Mouse (Mus musculus) left cerebral cortex, adult 6 months (tissue): ENCODE results near the gene Pde4a. TPM values are rescaled to one million over a fixed set of nuclear protein-coding genes. Genes with fewer than 3 reads are reported as not detected.

Experiments
- long read RNA-seq, 2 experiments: library from polyadenylated mRNA; unstranded; transcript quantifications; one replicate each; pipeline ENCODE4 v2.0.0; 2019 to 2020
- polyA plus RNA-seq: library from polyadenylated mRNA; unstranded; fragments of <200 nt; fragmentation: Nextera tagmentation; gene quantifications from 2 replicates; pipeline ENCODE4 v1.2.3, GENCODE M21; 2021

Gene Pde4a
- polyA plus RNA-seq = 29.6 and 36.5 TPM in 2 replicates
- long read RNA-seq, experiment 1, full-length matches to known transcripts = 157 of 217 reads
- long read RNA-seq, experiment 1, partial matches to known transcripts = 19 of 217 reads
- long read RNA-seq, experiment 1, other reads (novel, unspliced or antisense) = 41 of 217 reads
- long read RNA-seq, experiment 2, full-length matches to known transcripts = 21 of 62 reads
- long read RNA-seq, experiment 2, partial matches to known transcripts = 14 of 62 reads
- long read RNA-seq, experiment 2, other reads (novel, unspliced or antisense) = 27 of 62 reads

GRCm38 (mm10) chr9:21165041-21165951, at the start of gene Pde4a:
Pde4a (plus strand) TSS chr9:21165714.

GRCm38 (mm10) chr9:21131059-21131956, 34.2 kb upstream of the Pde4a start, which contains the start of gene Tyk2:
Tyk2 (minus strand) TSS chr9:21131243.

GRCm38 (mm10) chr9:21149654-21150419, 15.7 kb upstream of the Pde4a start, which contains the start of gene Cdc37:
Cdc37 (minus strand) TSS chr9:21149982.

DNA sequence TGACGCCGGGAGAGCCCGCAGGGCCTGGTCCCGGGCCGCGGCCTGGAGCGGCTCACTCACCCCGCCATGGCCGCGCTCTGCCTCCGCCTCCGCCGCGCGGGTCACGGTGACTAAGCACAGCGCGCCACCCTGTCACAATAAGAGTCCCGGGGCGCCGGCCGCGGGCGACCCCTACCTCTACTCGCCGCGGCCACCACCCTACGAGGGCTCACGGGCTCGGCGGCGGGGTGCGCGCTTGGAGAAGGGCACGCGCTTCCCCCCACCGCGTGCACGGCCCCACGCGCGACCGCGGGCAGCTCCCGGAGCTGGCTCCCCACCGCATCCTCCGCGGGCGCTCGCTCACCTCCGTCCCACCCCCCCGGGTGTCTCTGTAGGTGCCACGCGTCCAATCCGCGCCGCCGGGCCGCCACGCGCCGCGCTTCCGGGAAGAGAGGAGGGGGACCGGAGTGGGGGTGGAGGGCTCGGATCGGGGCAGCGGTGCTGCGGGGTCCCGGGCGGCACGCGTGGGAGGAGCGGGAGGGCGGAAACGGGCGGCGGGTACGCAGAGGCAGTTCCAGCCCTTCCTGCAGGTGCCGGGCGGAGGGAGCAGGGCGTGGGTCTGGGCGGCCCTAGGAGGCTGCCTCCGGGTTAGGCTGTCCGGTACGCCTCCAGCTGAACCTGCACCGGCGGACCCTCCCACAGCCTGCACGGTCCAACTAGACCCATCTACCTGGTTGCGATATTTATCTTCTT, 73.4 kb downstream of the Pde4a start, which contains the start of gene Keap1:
Keap1 (minus strand) TSS at position 629 of the 732 bp plus-strand sequence.

DNA sequence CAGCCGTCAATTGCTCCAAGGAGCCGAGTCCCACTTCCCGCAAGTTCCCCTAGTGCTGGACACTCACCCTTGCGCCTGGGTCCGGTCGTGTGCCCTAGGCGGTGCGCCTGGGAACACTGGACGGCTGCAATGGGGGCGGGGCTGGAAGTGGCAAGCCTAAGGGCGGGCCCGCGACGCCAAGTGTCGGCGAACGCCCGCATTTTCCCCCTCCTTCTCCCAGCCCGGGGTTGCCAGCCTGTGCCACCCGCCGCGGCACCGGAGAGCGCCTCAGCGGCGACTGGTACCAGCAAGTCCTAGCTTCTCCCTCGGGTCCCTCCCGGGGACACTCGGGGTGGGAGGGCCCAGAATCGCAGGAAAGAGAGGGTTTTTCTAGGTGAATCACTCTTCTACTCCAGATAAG, 82.8 kb downstream of the Pde4a start, which contains the start of gene S1pr5:
S1pr5 (minus strand) TSS at position 118 of the 400 bp plus-strand sequence.

Other genes with a start within 250 kb of the Pde4a start
- gene Dnmt1, start 205.8 kb upstream of the Pde4a start, polyA plus RNA-seq = 9.2 TPM in 2 replicates
- 1.8 and 2.1 TPM in 2 replicates for gene S1pr2, start 188.9 kb upstream of the Pde4a start, polyA plus RNA-seq
- gene Mrpl4, start 163.0 kb upstream of the Pde4a start, polyA plus RNA-seq = 126 and 147 TPM in 2 replicates
- gene Icam1, start 149.7 kb upstream of the Pde4a start, polyA plus RNA-seq = 1.4 and 1.5 TPM in 2 replicates
- gene Icam4, start 136.3 kb upstream of the Pde4a start, polyA plus RNA-seq = 3.2 and 3.8 TPM in 2 replicates
- gene Icam5, start 133.6 kb upstream of the Pde4a start, polyA plus RNA-seq = 68.4 and 74.1 TPM in 2 replicates
- gene Zglp1, start 98.6 kb upstream of the Pde4a start, polyA plus RNA-seq = not detected in 2 replicates
- gene Gm49373, start 92.6 kb upstream of the Pde4a start, polyA plus RNA-seq = 0.46 and 0.58 TPM in 2 replicates
- 212 and 230 TPM in 2 replicates for gene Fdx1l, start 92.1 kb upstream of the Pde4a start, polyA plus RNA-seq
- 5.8 and 7.4 TPM in 2 replicates for gene Gm38431, start 73.7 kb upstream of the Pde4a start, polyA plus RNA-seq
- 4.0 and 8.1 TPM in 2 replicates for gene Raver1, start 73.7 kb upstream of the Pde4a start, polyA plus RNA-seq
- gene Tyk2, start 34.5 kb upstream of the Pde4a start, polyA plus RNA-seq = 2.4 and 2.9 TPM in 2 replicates
- 167 and 170 TPM in 2 replicates for gene Cdc37, start 15.7 kb upstream of the Pde4a start, polyA plus RNA-seq
- 53.0 and 60.6 TPM in 2 replicates for gene Keap1, start 73.6 kb downstream of the Pde4a start, polyA plus RNA-seq
- gene S1pr5, start 82.7 kb downstream of the Pde4a start, polyA plus RNA-seq = 18.4 and 20.5 TPM in 2 replicates
- gene Atg4d, start 99.6 kb downstream of the Pde4a start, polyA plus RNA-seq = 44.5 and 53.2 TPM in 2 replicates
- gene Kri1, start 122.3 kb downstream of the Pde4a start, polyA plus RNA-seq = 3.8 and 3.9 TPM in 2 replicates
- 98.5 and 119 TPM in 2 replicates for gene Cdkn2d, start 125.7 kb downstream of the Pde4a start, polyA plus RNA-seq
- 1.2 and 1.5 TPM in 2 replicates for gene Ap1m2, start 146.6 kb downstream of the Pde4a start, polyA plus RNA-seq
- gene Slc44a2, start 155.0 kb downstream of the Pde4a start, polyA plus RNA-seq = 15.7 and 18.2 TPM in 2 replicates
- 102 and 148 TPM in 2 replicates for gene Ilf3, start 202.2 kb downstream of the Pde4a start, polyA plus RNA-seq
- 17.3 and 20.9 TPM in 2 replicates for gene Qtrt1, start 246.1 kb downstream of the Pde4a start, polyA plus RNA-seq